Mouse (Mus musculus) layer of hippocampus, adult 11-12 months (tissue): ENCODE data around the gene Sdsl.

Experiments
- DNase-seq: peaks from one replicate; pipeline ENCODE4 v3.0.0; 2022; ENCODE audit warnings: low spot score

The Sdsl gene

DNA sequence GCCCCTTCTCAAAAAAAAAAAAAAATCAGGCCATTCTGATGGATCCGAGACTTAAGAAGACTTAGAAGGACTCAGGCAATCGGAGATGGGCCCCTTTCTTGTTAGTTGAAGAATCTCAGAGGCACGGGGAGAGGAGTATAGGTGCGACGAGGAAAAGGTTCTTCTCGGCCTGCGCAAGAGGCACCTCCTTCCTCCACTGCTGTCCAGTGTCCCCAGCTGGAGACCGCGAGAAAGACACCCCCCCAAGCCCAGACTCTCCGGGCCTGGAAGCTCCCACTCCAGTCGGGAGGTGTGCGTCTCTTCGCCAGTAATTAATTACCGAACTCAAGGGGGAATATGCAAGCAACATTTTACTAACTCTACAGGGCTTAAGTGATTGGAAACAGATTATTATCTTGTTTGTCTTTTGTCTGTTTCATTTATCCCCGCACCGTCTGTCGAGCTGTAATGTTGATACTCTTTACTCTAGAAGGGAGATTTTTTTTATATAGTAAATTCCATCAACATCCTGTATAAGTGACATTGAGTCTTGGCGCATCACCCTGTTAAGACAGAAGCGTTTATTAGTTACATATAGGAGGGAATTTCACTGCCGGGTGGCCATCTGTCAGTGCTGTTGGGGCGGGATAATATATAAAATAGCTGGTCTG lies 44.3 kb downstream of the Sdsl start:
- DNase-seq: no peak

DNA sequence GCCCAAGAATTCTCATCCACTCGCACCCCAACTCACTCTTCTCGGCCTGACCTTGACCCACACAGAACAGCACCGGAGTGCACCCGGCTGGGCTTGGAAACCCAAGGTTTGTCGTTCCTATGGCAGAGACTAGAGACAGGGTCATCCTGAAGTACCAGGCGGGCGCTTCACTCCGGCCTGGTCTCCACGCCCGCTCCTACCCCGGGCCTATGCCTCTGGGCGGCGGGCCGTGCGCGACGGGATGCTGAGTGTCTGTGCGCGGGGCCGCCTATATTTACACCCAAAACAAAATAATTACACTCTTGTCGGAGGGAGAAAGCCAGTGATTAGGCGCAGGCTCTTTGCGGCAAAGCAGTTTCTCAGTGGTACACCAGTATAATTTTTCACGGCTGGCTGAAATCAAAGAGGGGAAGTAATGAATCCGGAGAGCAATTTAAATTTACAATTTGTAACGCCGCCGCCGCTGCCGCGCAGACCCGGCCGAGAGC lies 45.1 kb downstream of the Sdsl start:
- DNase-seq: no peak

DNA sequence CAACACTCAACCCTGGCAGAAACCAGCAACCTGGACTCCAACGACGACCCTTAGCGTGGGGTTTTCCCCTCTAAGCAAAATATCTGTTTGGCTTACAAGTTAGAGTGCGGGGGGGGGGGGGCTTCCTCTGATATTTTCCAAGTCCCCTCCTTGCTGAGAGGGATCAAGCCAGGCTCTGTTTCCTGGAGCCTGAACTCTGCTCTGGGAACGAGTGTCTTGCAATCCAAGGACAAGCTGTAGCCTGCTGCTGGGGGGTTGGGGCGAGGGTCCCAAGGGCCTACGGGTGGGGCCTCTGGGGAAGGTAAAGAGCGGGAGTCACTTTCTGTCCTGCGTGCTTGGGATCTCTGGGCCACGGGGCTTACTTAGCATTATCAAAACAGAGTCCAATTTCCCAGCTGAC lies 46.0 kb downstream of the Sdsl start:
- DNase-seq: no peak

- DNase-seq: no peak
These were observed 46.9 kb downstream of the Sdsl start for GRCm38 (mm10) chr5:120425711-120426110.

DNA sequence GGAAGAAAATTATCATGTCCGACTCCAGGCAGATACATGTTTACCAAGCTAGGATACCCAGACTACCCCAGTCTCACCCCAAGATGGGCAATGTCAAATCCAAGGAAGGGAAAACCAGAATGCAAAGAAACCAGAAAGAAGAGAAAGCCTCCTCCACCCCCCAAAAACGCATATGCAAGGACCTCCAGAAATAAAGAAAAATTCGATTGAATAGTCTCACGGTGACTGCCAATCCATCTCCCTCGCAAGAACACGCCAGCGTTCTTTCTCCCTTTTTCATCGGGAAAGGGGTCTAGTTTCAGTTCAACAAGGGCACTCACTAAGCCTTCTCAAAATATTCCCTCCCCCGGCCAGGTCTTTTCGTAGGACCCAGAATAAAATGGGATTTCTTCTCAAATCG lies 48.0 kb downstream of the Sdsl start:
- DNase-seq: no peak

DNA sequence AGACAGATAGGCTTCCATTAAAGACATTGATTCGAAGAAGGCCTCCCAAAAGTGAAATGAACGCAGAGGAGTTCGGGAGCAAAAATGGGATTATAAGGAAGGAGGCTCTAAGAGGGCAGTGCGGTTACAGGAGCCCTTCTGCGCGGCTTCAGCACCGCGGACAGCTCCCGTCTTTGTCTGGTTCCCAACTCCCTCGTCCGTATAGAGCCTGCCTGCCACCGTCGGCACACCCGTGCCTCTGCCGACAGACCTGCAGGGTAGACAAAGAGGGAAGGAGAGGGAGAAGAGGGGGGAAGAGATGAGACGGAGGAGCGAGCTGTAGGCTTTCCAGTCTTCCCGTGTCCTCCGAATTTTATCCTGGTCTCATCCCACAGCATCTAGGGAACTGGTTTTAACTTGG lies 48.6 kb downstream of the Sdsl start:
- peak; percentile 18 for DNase-seq

DNA sequence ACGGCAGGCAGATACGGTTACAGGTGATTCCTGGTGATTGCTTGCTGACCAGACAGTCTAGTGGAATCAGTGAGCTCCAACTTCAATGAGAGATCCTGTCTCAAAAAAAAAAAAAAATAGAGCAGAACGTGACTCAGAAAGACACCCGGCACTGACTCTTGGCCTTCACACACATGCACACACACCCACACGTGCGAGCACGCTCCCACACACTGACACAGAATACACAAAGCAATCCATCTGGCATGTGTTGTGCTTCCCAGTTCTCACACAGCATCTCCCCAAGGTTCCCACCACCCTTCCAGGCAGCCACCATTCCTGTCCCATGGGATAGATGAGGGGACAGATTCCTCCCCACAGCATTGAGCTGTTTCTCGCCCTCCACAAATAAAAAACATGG lies 52.5 kb downstream of the Sdsl start:
- DNase-seq: peak; percentile 51

GRCm38 (mm10) chr5:120413436-120413835 lies 59.2 kb downstream of the Sdsl start:
- DNase-seq: no peak

DNA sequence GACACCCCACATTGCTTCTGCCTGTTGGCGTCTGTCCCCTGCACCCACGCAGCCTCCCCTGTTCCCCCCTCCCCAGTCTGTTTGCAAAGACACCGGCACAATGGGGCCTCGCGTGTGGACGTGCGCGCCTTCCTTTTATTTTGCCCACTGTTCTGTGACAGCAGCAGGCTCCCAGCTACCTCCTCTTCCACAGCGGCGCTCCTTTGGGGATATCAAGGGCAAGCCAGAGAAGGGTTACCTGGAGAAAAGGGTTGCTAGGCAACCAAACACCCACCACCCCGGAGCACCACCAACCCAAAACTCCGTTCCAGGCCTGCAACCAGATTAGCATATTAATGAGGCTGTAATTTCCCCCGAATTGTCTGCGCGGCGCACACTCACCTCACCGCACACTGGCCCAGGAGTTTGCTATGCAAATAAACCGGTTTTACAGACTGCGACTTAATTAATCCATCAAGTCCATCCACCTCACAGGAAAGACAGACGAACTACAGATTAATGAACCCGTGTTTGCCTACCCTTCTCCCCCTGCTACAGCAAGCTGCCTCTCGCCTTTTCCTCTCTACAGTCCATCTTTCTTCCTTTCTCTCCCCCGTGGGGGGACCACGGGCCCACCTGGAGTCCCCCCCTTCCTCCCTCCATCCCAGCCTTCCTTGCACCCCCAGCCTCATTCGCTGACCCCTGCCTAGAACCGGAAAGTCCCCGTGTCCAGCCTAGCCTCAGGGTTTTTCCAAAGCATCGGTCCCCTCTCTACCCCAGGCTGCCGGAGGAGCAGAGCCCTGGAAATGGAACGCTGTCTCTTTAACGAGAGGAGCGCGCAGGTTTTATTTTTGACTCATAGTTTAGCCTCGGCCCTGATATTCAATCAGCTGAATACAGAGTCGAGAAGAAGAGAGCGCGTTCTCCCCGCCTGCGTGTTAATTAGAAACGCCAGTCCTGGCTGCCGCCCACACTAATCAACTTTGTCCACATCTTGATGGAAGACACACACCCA lies 62.9 kb downstream of the Sdsl start:
- DNase-seq: peak; percentile 39

DNA sequence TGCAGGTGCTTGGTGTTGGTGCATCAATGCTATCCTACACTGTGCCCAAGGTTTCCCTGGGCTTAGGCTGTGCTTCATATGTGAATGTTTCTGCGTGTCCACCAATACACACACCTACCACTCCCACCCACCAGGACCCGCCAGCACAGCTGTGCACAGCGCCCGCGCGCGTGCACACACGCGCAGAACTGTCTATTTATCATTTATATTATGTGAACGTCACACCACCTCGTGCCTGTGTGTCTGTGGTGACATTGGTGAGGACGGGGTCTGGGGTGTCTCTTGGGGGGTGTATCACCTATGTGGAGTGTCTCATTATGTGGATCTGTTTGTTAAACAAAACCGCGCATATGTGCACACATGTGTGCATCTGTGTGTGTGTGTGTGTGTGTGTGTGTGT lies 63.7 kb downstream of the Sdsl start:
- no peak for DNase-seq
